Mouse (Mus musculus): ENCODE data around the gene Pgghg. TPM values are rescaled to one million over a fixed set of nuclear protein-coding genes. Genes with fewer than 3 reads are reported as not detected.

The Pgghg gene
- polyA plus RNA-seq, 1 experiment, result 68.6 TPM

- H3K36me3 ChIP-seq (ENCODE audit: control insufficient read depth, insufficient read depth, low read length), result no peaks in the 10 kb centered on the region
- H3K4me1 ChIP-seq (replicated peaks; ENCODE audit: control insufficient read depth, insufficient read depth, low read length), result peaks cover 17% of the 10 kb centered on the region; the same call in 1 of the 2 replicates
- no peak for DNase-seq
- 87% methylated on average over 7 of the region's 7 CpGs for WGBS
- TF ChIP-seq CTCF (IDR thresholded peaks at IDR 0.05; ENCODE audit: borderline replicate concordance, control insufficient read depth, extremely low read depth, insufficient read depth, low read length, poor library complexity), result no peak
- no peak for TF ChIP-seq POLR2A (IDR thresholded peaks at IDR 0.05; ENCODE audit: control insufficient read depth, extremely low read depth, insufficient read depth, low read length, poor library complexity)
- no peak overlapping the region for H3K4me3 ChIP-seq (ENCODE audit: control insufficient read depth, insufficient read depth, low read length)
- no peak overlapping the region for H3K27ac ChIP-seq (ENCODE audit: control insufficient read depth, insufficient read depth, low read length)
- H3K27me3 ChIP-seq (ENCODE audit: control insufficient read depth, insufficient read depth, low read length), result no peaks in the 10 kb centered on the region
These were observed 11.2 kb downstream of the Pgghg start for GRCm38 (mm10) chr7:140952441-140952840.

GRCm38 (mm10) chr7:140953133-140953532, 11.9 kb downstream of the Pgghg start:
- Histone ChIP-seq H3K27me3 (ENCODE audit: control insufficient read depth, insufficient read depth, low read length) (no peaks in the 10 kb centered on the region), H3K4me3 (ENCODE audit: control insufficient read depth, insufficient read depth, low read length) (no peak overlapping the region), H3K4me1 (replicated peaks; ENCODE audit: control insufficient read depth, insufficient read depth, low read length) (peaks cover 16% of the 10 kb centered on the region; the same call in 1 of the 2 replicates), H3K27ac (ENCODE audit: control insufficient read depth, insufficient read depth, low read length) (no peak overlapping the region), H3K36me3 (ENCODE audit: control insufficient read depth, insufficient read depth, low read length) (no peaks in the 10 kb centered on the region)
- WGBS, result 81% methylated on average over 11 of the region's 11 CpGs
- TF ChIP-seq POLR2A (IDR thresholded peaks at IDR 0.05; ENCODE audit: control insufficient read depth, extremely low read depth, insufficient read depth, low read length, poor library complexity), result no peak
- TF ChIP-seq CTCF (IDR thresholded peaks at IDR 0.05; ENCODE audit: borderline replicate concordance, control insufficient read depth, extremely low read depth, insufficient read depth, low read length, poor library complexity), result no peak
- no peak for DNase-seq

- Histone ChIP-seq H3K4me3 (ENCODE audit: control insufficient read depth, insufficient read depth, low read length) (no peak overlapping the region), H3K4me1 (replicated peaks; ENCODE audit: control insufficient read depth, insufficient read depth, low read length) (peaks cover 16% of the 10 kb centered on the region; the same call in 1 of the 2 replicates), H3K27ac (ENCODE audit: control insufficient read depth, insufficient read depth, low read length) (no peak overlapping the region), H3K36me3 (ENCODE audit: control insufficient read depth, insufficient read depth, low read length) (no peaks in the 10 kb centered on the region), H3K27me3 (ENCODE audit: control insufficient read depth, insufficient read depth, low read length) (no peaks in the 10 kb centered on the region)
- no peak for DNase-seq
- TF ChIP-seq POLR2A (IDR thresholded peaks at IDR 0.05; ENCODE audit: control insufficient read depth, extremely low read depth, insufficient read depth, low read length, poor library complexity) (no peak), CTCF (IDR thresholded peaks at IDR 0.05; ENCODE audit: borderline replicate concordance, control insufficient read depth, extremely low read depth, insufficient read depth, low read length, poor library complexity) (no peak)
- WGBS, result 25% methylated on average over 15 of the region's 15 CpGs
These were observed 12.9 kb downstream of the Pgghg start for GRCm38 (mm10) chr7:140953800-140954732.

GRCm38 (mm10) chr7:140954733-140955071, 13.5 kb downstream of the Pgghg start:
- DNase-seq, result no peak
- Histone ChIP-seq H3K36me3 (ENCODE audit: control insufficient read depth, insufficient read depth, low read length) (no peaks in the 10 kb centered on the region), H3K27ac (ENCODE audit: control insufficient read depth, insufficient read depth, low read length) (no peak overlapping the region), H3K4me3 (ENCODE audit: control insufficient read depth, insufficient read depth, low read length) (no peak overlapping the region), H3K27me3 (ENCODE audit: control insufficient read depth, insufficient read depth, low read length) (no peaks in the 10 kb centered on the region), H3K4me1 (replicated peaks; ENCODE audit: control insufficient read depth, insufficient read depth, low read length) (peaks cover 16% of the 10 kb centered on the region; the same call in 1 of the 2 replicates)
- WGBS, result 10% methylated on average over 9 of the region's 9 CpGs
- TF ChIP-seq CTCF (IDR thresholded peaks at IDR 0.05; ENCODE audit: borderline replicate concordance, control insufficient read depth, extremely low read depth, insufficient read depth, low read length, poor library complexity) (no peak), POLR2A (IDR thresholded peaks at IDR 0.05; ENCODE audit: control insufficient read depth, extremely low read depth, insufficient read depth, low read length, poor library complexity) (no peak)

GRCm38 (mm10) chr7:140955342-140955741, 14.2 kb downstream of the Pgghg start:
- 3% methylated on average over 17 of the region's 17 CpGs for WGBS
- no peaks in the 10 kb centered on the region for H3K36me3 ChIP-seq (ENCODE audit: control insufficient read depth, insufficient read depth, low read length)
- TF ChIP-seq POLR2A (IDR thresholded peaks at IDR 0.05; ENCODE audit: control insufficient read depth, extremely low read depth, insufficient read depth, low read length, poor library complexity) (no peak), CTCF (IDR thresholded peaks at IDR 0.05; ENCODE audit: borderline replicate concordance, control insufficient read depth, extremely low read depth, insufficient read depth, low read length, poor library complexity) (no peak)
- H3K27ac ChIP-seq (ENCODE audit: control insufficient read depth, insufficient read depth, low read length), result no peak overlapping the region
- H3K4me3 ChIP-seq (ENCODE audit: control insufficient read depth, insufficient read depth, low read length), result peak overlapping the region; percentile 11
- no peak for DNase-seq
- peaks cover 16% of the 10 kb centered on the region; the same call in 1 of the 2 replicates for H3K4me1 ChIP-seq (replicated peaks; ENCODE audit: control insufficient read depth, insufficient read depth, low read length)
- no peaks in the 10 kb centered on the region for H3K27me3 ChIP-seq (ENCODE audit: control insufficient read depth, insufficient read depth, low read length)

GRCm38 (mm10) chr7:140955758-140956555, 14.8 kb downstream of the Pgghg start, which contains the start of the genes Gm45717 and Ifitm2:
Gene Gm45717, minus strand, starts transcription at chr7:140955937.
Gene Ifitm2, minus strand, starts transcription at chr7:140955987.
- H3K4me1 ChIP-seq (replicated peaks; ENCODE audit: control insufficient read depth, insufficient read depth, low read length), result peaks cover 16% of the 10 kb centered on the region; the same call in 1 of the 2 replicates

More at GRCm38 (mm10) chr7:140955758-140956555, 14.8 kb downstream of the Pgghg start, which contains the start of the genes Gm45717 and Ifitm2:
- WGBS, result 32% methylated on average over 11 of the region's 11 CpGs
- DNase-seq, result no peak
- TF ChIP-seq POLR2A (IDR thresholded peaks at IDR 0.05; ENCODE audit: control insufficient read depth, extremely low read depth, insufficient read depth, low read length, poor library complexity) (no peak), CTCF (IDR thresholded peaks at IDR 0.05; ENCODE audit: borderline replicate concordance, control insufficient read depth, extremely low read depth, insufficient read depth, low read length, poor library complexity) (no peak)
- Histone ChIP-seq H3K27me3 (ENCODE audit: control insufficient read depth, insufficient read depth, low read length) (no peaks in the 10 kb centered on the region), H3K4me3 (ENCODE audit: control insufficient read depth, insufficient read depth, low read length) (peak within 1 kb of the TSS; percentile 11), H3K27ac (ENCODE audit: control insufficient read depth, insufficient read depth, low read length) (0 out of 2 replicates have a peak within 1 kb of the TSS, but pooled peaks have one; percentile 0), H3K36me3 (ENCODE audit: control insufficient read depth, insufficient read depth, low read length) (no peaks in the 10 kb centered on the region)
